Mouse (Mus musculus): Measurements from ENCODE around the gene Ift22.

DNA sequence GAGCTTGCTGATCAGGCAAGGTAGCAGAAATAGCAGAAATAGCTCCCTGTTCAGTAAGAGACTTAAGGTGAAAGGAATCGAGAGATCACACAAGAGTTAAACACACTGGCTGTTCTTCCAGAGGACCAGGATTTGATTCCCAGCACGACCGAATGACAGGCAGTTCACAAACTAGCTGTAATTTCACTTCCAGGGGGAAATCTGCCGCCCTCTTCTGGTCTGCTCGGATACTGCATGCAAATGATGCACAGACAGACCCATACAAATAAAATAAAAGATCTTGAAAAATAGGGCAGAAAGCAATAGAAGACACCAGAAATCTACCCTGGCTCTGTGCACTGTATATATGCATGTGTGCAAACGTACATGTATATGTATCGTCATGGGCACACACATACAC is 2.3 kb upstream of the Ift22 start:
- no peak for TF ChIP-seq REST (IDR thresholded peaks at IDR 0.05; ENCODE audit: insufficient read depth, insufficient read length)
- TF ChIP-seq USF1 (IDR thresholded peaks at IDR 0.05; ENCODE audit: low read depth), result no peak
- TF ChIP-seq POLR2A (IDR thresholded peaks at IDR 0.05; ENCODE audit: insufficient read length, low read depth), result no peak
- TF ChIP-seq CEBPB (IDR thresholded peaks at IDR 0.05; ENCODE audit: insufficient read depth, poor library complexity, severe bottlenecking), result no peak
- TF ChIP-seq MAX (IDR thresholded peaks at IDR 0.05; ENCODE audit: low read depth), result no peak
- TF ChIP-seq SRF (IDR thresholded peaks at IDR 0.05; ENCODE audit: control insufficient read depth, insufficient read length, low read depth), result no peak
- no peak for TF ChIP-seq POLR2AphosphoS2 (IDR thresholded peaks at IDR 0.05; ENCODE audit: insufficient read length, low read depth)
- TF ChIP-seq MYOD1 (IDR thresholded peaks at IDR 0.05; ENCODE audit: control insufficient read depth in 1 of 3, insufficient read length in 2 of 3, low read depth in 2 of 3), result no peak
- no peak for TF ChIP-seq TCF3 (IDR thresholded peaks at IDR 0.05; ENCODE audit: insufficient read length, low read depth)
